Mouse (Mus musculus): ENCODE measurements around the gene Serpina3c.

DNA sequence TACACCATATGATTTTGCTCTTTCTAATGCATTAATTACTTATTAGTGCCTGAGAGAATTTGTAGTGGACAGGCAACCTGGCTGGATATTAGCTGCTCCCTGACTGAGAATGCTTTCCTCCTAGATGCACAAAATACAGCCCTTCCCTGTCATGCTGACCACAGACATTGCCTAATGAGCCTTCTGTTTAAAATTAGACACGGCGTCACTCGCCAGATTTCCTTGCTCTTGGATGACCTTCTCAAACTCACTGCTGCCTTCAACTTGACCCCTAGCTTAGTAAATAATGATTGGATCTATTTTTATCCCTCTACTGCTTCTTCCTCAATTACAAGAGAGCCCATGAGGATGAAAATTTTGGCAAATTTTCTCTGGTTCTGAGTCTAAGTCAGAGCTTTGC, 21.1 kb upstream of the Serpina3c start:
- TF ChIP-seq CTCF (conservative IDR thresholded peaks at IDR 0.05; ENCODE audit: low read length), result no peak
- TF ChIP-seq NANOG (IDR thresholded peaks at IDR 0.05; ENCODE audit: borderline replicate concordance, low read length), result no peak
- no peak for TF ChIP-seq POU5F1 (IDR thresholded peaks at IDR 0.05; ENCODE audit: borderline replicate concordance, low read length)
